14 mouse cellular contexts compared by ENCODE assay signal in genomic region chr5:148688501-148688900, GRCm38 (mm10).
A peak's percentile ranks its signal among the peaks of the same experiment; 100 is the strongest.
DNase-seq lines count a peak whose midpoint lies in the region; ATAC-seq lines count a peak whose summit lies in the region.
"Had no signal": no experiment of that assay in that cellular context is flagged by ENCODE, and none has a peak within 500 bp of the region (broad histone marks: within the 10 kb centered on the region; RNA-seq: fewer than 3 reads in every experiment).

No protein-coding gene starts in this region.

- no peaks in the 10 kb centered on the region for H3K36me3 ChIP-seq in hindbrain, embryonic 14.5 days (replicated peaks; ENCODE audit: control insufficient read depth, insufficient read depth)
- no peaks in the 10 kb centered on the region for H3K36me3 ChIP-seq in hindbrain, embryonic 12.5 days
- H3K36me3 ChIP-seq: kidney, embryonic 15.5 days had no signal

- peaks cover 23% of the 10 kb centered on the region for H3K4me1 ChIP-seq in hindbrain, embryonic 14.5 days (replicated peaks; ENCODE audit: control insufficient read depth, insufficient read depth, low read length)
- H3K4me1 ChIP-seq in hindbrain, embryonic 12.5 days, result peaks cover 11% of the 10 kb centered on the region; the same call in 1 of the 2 replicates

- H3K9me3 ChIP-seq in hindbrain, embryonic 14.5 days (ENCODE audit: control insufficient read depth, low read length), result no peaks in the 10 kb centered on the region
- H3K9me3 ChIP-seq in hindbrain, embryonic 12.5 days (replicated peaks), result peaks cover 2% of the 10 kb centered on the region; the same call in 1 of the 2 replicates
- H3K9me3 ChIP-seq: kidney, embryonic 15.5 days had no signal

- peak overlapping the region; percentile 59 for H3K27ac ChIP-seq in hindbrain, embryonic 14.5 days
- H3K27ac ChIP-seq in hindbrain, embryonic 12.5 days, result no peak overlapping the region
- H3K27ac ChIP-seq: kidney, embryonic 15.5 days; left cerebral cortex, adult 2 months had no signal

- DNase-seq in hindbrain, embryonic 14.5 days (ENCODE audit: low spot score), result peak; percentile 54
- peak; percentile 33 for DNase-seq in right cerebral cortex, postnatal 4 days
- DNase-seq in right cerebral cortex, postnatal 25 days, result no peak
- peak; percentile 35 for DNase-seq in layer of hippocampus, adult 9-11 months
- DNase-seq in left cerebral cortex, adult 11 months (ENCODE audit: low spot score), result no peak
- DNase-seq in c-Kit-positive CD71-positive TER-119-positive erythroid progenitor cells, embryonic 14.5 days (ENCODE audit: low spot score), result no peak
- DNase-seq: heart, adult 11 months; heart, postnatal 14 days; lung, adult 18-20 months; thymus, postnatal 4 days had no signal

- H3K9ac ChIP-seq in hindbrain, embryonic 14.5 days, result no peak overlapping the region
- H3K9ac ChIP-seq in hindbrain, embryonic 12.5 days, result no peak overlapping the region
- H3K9ac ChIP-seq: kidney, embryonic 15.5 days had no signal

- no peak; the same call in 1 of the 2 replicates for ATAC-seq in hindbrain, embryonic 14.5 days (ENCODE audit: low FRiP score)
- ATAC-seq in hindbrain, embryonic 12.5 days (ENCODE audit: low FRiP score), result no peak
- ATAC-seq in erythroid progenitor cell, adult 5-6 weeks (replicated peaks; ENCODE audit: low FRiP score, poor library complexity, severe bottlenecking), result no peak

- 48% methylated on average over 8 of the region's 8 CpGs for WGBS in hindbrain, embryonic 14.5 days
- WGBS in hindbrain, embryonic 12.5 days, result 74% methylated on average over 8 of the region's 8 CpGs

- H3K4me2 ChIP-seq in hindbrain, embryonic 14.5 days (replicated peaks), result no peak overlapping the region
- H3K4me2 ChIP-seq in hindbrain, embryonic 12.5 days (replicated peaks), result no peak overlapping the region
- H3K4me2 ChIP-seq: kidney, embryonic 15.5 days had no signal

- no peak overlapping the region for H3K4me3 ChIP-seq in hindbrain, embryonic 14.5 days (replicated peaks; ENCODE audit: low read length)
- H3K4me3 ChIP-seq in hindbrain, embryonic 12.5 days, result no peak overlapping the region
- H3K4me3 ChIP-seq: kidney, embryonic 15.5 days; left cerebral cortex, adult 2 months had no signal

- no peaks in the 10 kb centered on the region for H3K27me3 ChIP-seq in hindbrain, embryonic 14.5 days (ENCODE audit: control insufficient read depth, insufficient read depth, low read length)
- no peaks in the 10 kb centered on the region for H3K27me3 ChIP-seq in hindbrain, embryonic 12.5 days
- H3K27me3 ChIP-seq: kidney, embryonic 15.5 days had no signal

Comparison
In these comparisons a context has a peak if more than half of its experiments do, and no peak if none do; other contexts are left out.
1. DNase-seq: peak in hindbrain, embryonic 14.5 days (single experiment), right cerebral cortex, postnatal 4 days (single experiment) and layer of hippocampus, adult 9-11 months (single experiment); none in right cerebral cortex, postnatal 25 days (single experiment), left cerebral cortex, adult 11 months (single experiment) and c-Kit-positive CD71-positive TER-119-positive erythroid progenitor cells, embryonic 14.5 days (single experiment).